In genomic region chr11:57644245-57645017, GRCm38 (mm10) we compare ENCODE assay signal across 8 mouse cellular contexts. TPM values are rescaled to one million over a fixed set of nuclear protein-coding genes. Genes with fewer than 3 reads are reported as not detected.
DNase-seq lines count a peak whose midpoint lies in the region; ATAC-seq and TF ChIP-seq lines count a peak whose summit lies in the region.

No protein-coding gene starts in this region.

- WGBS in intestine, postnatal 0 days, result under 1% methylated on average over 30 of the region's 30 CpGs
- under 1% methylated on average over 30 of the region's 30 CpGs for WGBS in lung, embryonic 15.5 days
- under 1% methylated on average over 30 of the region's 30 CpGs for WGBS in neural tube, embryonic 14.5 days

- ATAC-seq in intestine, postnatal 0 days, result peak; percentile 46
- peak; percentile 56 for ATAC-seq in lung, embryonic 15.5 days (ENCODE audit: borderline replicate concordance, extremely low read depth, low FRiP score, low TSS enrichment)
- peak; percentile 64 for ATAC-seq in neural tube, embryonic 14.5 days (ENCODE audit: low read depth)

- no peaks in the 10 kb centered on the region for H3K9me3 ChIP-seq in intestine, postnatal 0 days (ENCODE audit: control insufficient read depth)
- H3K9me3 ChIP-seq in lung, embryonic 15.5 days, result no peaks in the 10 kb centered on the region
- no peaks in the 10 kb centered on the region for H3K9me3 ChIP-seq in neural tube, embryonic 14.5 days (ENCODE audit: control insufficient read depth, low read length)

- H3K27ac ChIP-seq in brown adipose tissue, adult 24 weeks (replicated peaks; ENCODE audit: low read depth, low read length), result peak overlapping the region; percentile 56
- H3K27ac ChIP-seq in intestine, postnatal 0 days (ENCODE audit: low read depth, low read length), result peak overlapping the region; percentile 64; the same call in 1 of the 2 replicates
- peak overlapping the region; percentile 68 for H3K27ac ChIP-seq in lung, embryonic 15.5 days
- no peak overlapping the region for H3K27ac ChIP-seq in neural tube, embryonic 14.5 days (ENCODE audit: low read depth, low read length)

- H3K36me3 ChIP-seq in intestine, postnatal 0 days (ENCODE audit: control insufficient read depth, insufficient read depth), result no peaks in the 10 kb centered on the region
- no peaks in the 10 kb centered on the region for H3K36me3 ChIP-seq in lung, embryonic 15.5 days
- no peaks in the 10 kb centered on the region for H3K36me3 ChIP-seq in neural tube, embryonic 14.5 days (ENCODE audit: control insufficient read depth, insufficient read depth, low read length)

- H3K9ac ChIP-seq in intestine, postnatal 0 days (ENCODE audit: low read depth, low read length), result peak overlapping the region; percentile 84
- H3K9ac ChIP-seq in lung, embryonic 15.5 days, result peak overlapping the region; percentile 86
- peak overlapping the region; percentile 68 for H3K9ac ChIP-seq in neural tube, embryonic 14.5 days (replicated peaks; ENCODE audit: low read depth, low read length)

- H3K4me3 ChIP-seq in brown adipose tissue, adult 24 weeks (ENCODE audit: insufficient read depth, low read depth, low read length), result peak overlapping the region; percentile 67
- H3K4me3 ChIP-seq in intestine, postnatal 0 days (ENCODE audit: low read depth, low read length), result peak overlapping the region; percentile 81
- H3K4me3 ChIP-seq in lung, embryonic 15.5 days, result peak overlapping the region; percentile 86
- H3K4me3 ChIP-seq in neural tube, embryonic 14.5 days (ENCODE audit: low read depth, low read length), result peak overlapping the region; percentile 66

- H3K4me2 ChIP-seq in intestine, postnatal 0 days (replicated peaks; ENCODE audit: low read depth), result peak overlapping the region; percentile 93
- peak overlapping the region; percentile 98 for H3K4me2 ChIP-seq in lung, embryonic 15.5 days
- peak overlapping the region; percentile 95 for H3K4me2 ChIP-seq in neural tube, embryonic 14.5 days (ENCODE audit: low read depth, low read length)

- peaks cover 6% of the 10 kb centered on the region; the same call in 1 of the 2 replicates for H3K4me1 ChIP-seq in brown adipose tissue, adult 24 weeks (ENCODE audit: control insufficient read depth, insufficient read depth, insufficient read length, low read length)
- H3K4me1 ChIP-seq in intestine, postnatal 0 days (replicated peaks; ENCODE audit: control insufficient read depth, insufficient read depth, low read length), result peaks cover 8% of the 10 kb centered on the region; the same call in 1 of the 2 replicates
- peaks cover 19% of the 10 kb centered on the region for H3K4me1 ChIP-seq in lung, embryonic 15.5 days
- peaks cover 11% of the 10 kb centered on the region; the same call in 1 of the 2 replicates for H3K4me1 ChIP-seq in neural tube, embryonic 14.5 days (ENCODE audit: control insufficient read depth, insufficient read depth, low read length)

- peak; percentile 39 for DNase-seq in ovary, postnatal 36 days (ENCODE audit: low spot score)
- DNase-seq in ovary, adult 18-20 months (ENCODE audit: low spot score), result no peak
- peak; percentile 65 for DNase-seq in gastrocnemius, postnatal 25 days
- no peak for DNase-seq in ovary, postnatal 10 days (ENCODE audit: low spot score)

- no peaks in the 10 kb centered on the region for H3K27me3 ChIP-seq in intestine, postnatal 0 days (replicated peaks; ENCODE audit: control insufficient read depth, insufficient read depth, low read length)
- no peaks in the 10 kb centered on the region for H3K27me3 ChIP-seq in lung, embryonic 15.5 days
- no peaks in the 10 kb centered on the region; the same call in 1 of the 2 replicates for H3K27me3 ChIP-seq in neural tube, embryonic 14.5 days (ENCODE audit: control insufficient read depth, insufficient read depth, low read length)

- TF ChIP-seq CTCF in intestine, postnatal 0 days (IDR thresholded peaks at IDR 0.05; ENCODE audit: low read depth), result no peak

RNA-seq across cellular contexts. Expression of gene Galnt10, which starts 0.8 kb away (rescaled TPM):
- polyA plus RNA-seq in brown adipose tissue, adult 24 weeks (2012; ENCODE audit: insufficient read depth, insufficient read length, missing spikeins), result 2.5 and 3.3 TPM in 2 replicates
- total RNA-seq in gastrocnemius, postnatal 25 days (2021), result 1 to 10 TPM; 6.0 to 7.5 TPM
- polyA plus RNA-seq in intestine, postnatal 0 days (2015; fragmentation: Nextera tagmentation; extraction: Ambion mirVana), result 19.8 and 22.5 TPM in 2 replicates
- polyA plus RNA-seq in lung, embryonic 15.5 days (2015; fragmentation: Nextera tagmentation; extraction: Ambion mirVana), result 15.1 and 15.3 TPM in 2 replicates
- 4.5 and 8.4 TPM in 2 replicates for polyA plus RNA-seq in neural tube, embryonic 14.5 days (2014; fragmentation: Nextera tagmentation; extraction: Ambion mirVana)

Comparison
In these comparisons a context has a peak if more than half of its experiments do, and no peak if none do; other contexts are left out.
1. DNase-seq: peak in ovary, postnatal 36 days (single experiment) and gastrocnemius, postnatal 25 days (single experiment); none in ovary, adult 18-20 months (single experiment) and ovary, postnatal 10 days (single experiment).
2. Peak in every context shown above with its lines, with median percentiles within 50 percentile points of each other: H3K4me3 ChIP-seq, ATAC-seq, H3K4me2 ChIP-seq and H3K9ac ChIP-seq.